Mouse (Mus musculus): ENCODE measurements at regions not wholly inside any gene's neighbourhood (a gene's known extent, or its start where the extent isn't known, plus 50 kb on each side); places are given as distances from the start of the nearest gene placed in this dataset.
"Not testable (repeated sequence)": the region's sequence is repeated elsewhere in the genome, so short reads cannot be mapped to it uniquely, and the experiment has no call there.

DNA sequence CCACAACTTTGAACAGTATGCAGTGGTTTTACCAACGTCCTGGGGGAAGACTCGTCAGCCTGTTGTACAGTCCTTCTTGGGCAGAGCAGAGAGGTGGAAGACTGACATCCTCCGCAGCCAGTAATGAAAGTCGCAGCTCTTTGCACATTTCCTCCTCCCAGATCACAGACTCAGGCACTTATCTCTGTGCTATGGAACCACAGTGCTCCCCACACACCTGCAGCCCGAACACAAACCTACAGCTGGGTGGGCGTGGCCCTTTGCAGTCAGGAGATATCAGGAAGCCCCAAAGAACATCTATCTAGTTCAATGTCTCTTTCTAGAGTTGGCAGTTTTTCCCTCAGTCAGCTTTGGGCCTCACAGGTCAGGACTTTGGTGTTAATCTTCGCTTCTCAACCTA lies 524.0 kb downstream of the Dad1 start:
- H3K9me3 ChIP-seq (ENCODE audit: control insufficient read depth, insufficient read depth, low read depth, low read length); H3K9ac ChIP-seq (ENCODE audit: insufficient read depth, low read depth, low read length, poor library complexity, severe bottlenecking); H3K4me1 ChIP-seq (ENCODE audit: control insufficient read depth in 2 of 2, insufficient read depth in 2 of 2, low read length in 2 of 2, poor library complexity in 1 of 2); H3K27ac ChIP-seq (ENCODE audit: insufficient read depth, low read depth, low read length, poor library complexity, severe bottlenecking); H3K36me3 ChIP-seq (ENCODE audit: control insufficient read depth, insufficient read depth, low read length, poor library complexity, severe bottlenecking); DNase-seq (ENCODE audit: low read depth, low spot score); H3K4me3 ChIP-seq (ENCODE audit: insufficient read depth in 1 of 2, low read depth in 1 of 2, low read length in 2 of 2, poor library complexity in 1 of 2, severe bottlenecking in 1 of 2): not testable (repeated sequence)
- in situ Hi-C loops (cut with MboI; ENCODE audit: low sequenced_read_pairs in 2 of 2, unreplicated experiment in 2 of 2) = loop anchor here in 1 of 2 experiments (25.0 kb wide), 1 partner anchor 393 kb away; no protein-coding TSS in a partner anchor

DNA sequence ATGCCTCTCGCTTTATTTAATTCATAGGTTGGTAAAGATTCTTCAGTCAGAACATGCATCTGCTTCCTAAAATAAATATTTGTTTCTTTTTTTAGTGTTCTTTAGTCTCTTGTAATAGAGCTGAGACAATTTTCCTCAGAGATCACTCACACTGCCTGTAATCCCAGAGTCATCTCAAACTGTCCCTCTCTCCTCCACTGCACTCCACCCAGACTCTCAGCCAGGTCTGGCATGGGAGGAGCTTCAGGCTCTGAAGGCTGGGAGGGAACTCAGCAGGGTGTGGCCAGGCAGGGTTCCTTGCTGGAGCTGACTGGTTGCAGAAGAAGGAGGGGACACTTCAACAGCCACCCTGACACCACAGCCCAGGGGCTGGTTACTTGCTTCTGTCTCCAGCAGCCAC lies 524.8 kb downstream of the Dad1 start:
- not testable (repeated sequence) for H3K9me3 ChIP-seq (ENCODE audit: control insufficient read depth, insufficient read depth, low read depth, low read length); DNase-seq (ENCODE audit: low read depth, low spot score); H3K4me3 ChIP-seq (ENCODE audit: insufficient read depth in 1 of 2, low read depth in 1 of 2, low read length in 2 of 2, poor library complexity in 1 of 2, severe bottlenecking in 1 of 2); H3K4me1 ChIP-seq (ENCODE audit: control insufficient read depth in 2 of 2, insufficient read depth in 2 of 2, low read length in 2 of 2, poor library complexity in 1 of 2); H3K36me3 ChIP-seq (ENCODE audit: control insufficient read depth, insufficient read depth, low read length, poor library complexity, severe bottlenecking); H3K9ac ChIP-seq (ENCODE audit: insufficient read depth, low read depth, low read length, poor library complexity, severe bottlenecking); H3K27ac ChIP-seq (ENCODE audit: insufficient read depth, low read depth, low read length, poor library complexity, severe bottlenecking)
- in situ Hi-C loops (cut with MboI; ENCODE audit: low sequenced_read_pairs in 2 of 2, unreplicated experiment in 2 of 2) = loop anchor here in 1 of 2 experiments (25.0 kb wide), 1 partner anchor 392 kb away; no protein-coding TSS in a partner anchor

DNA sequence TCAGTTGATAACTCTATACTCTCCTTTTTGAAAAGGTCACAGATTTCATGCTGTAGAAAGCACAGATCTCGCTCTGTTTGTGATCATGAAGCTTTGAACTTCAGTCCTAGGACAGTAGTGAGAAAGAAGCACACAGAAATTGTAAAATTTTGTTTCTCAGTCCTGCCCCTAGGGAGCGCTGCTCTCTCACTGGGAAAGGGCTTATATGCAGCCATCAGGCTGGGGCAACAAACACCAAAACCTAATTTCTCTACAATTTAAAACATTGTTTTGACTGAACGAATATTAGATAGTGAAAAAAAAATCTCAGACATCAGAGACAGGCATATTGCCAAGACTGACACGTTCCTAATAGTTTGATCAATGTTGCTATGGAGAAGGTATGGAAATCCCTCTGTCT lies 527.0 kb downstream of the Dad1 start:
- not testable (repeated sequence) for H3K4me3 ChIP-seq (ENCODE audit: insufficient read depth in 1 of 2, low read depth in 1 of 2, low read length in 2 of 2, poor library complexity in 1 of 2, severe bottlenecking in 1 of 2); H3K36me3 ChIP-seq (ENCODE audit: control insufficient read depth, insufficient read depth, low read length, poor library complexity, severe bottlenecking); H3K9me3 ChIP-seq (ENCODE audit: control insufficient read depth, insufficient read depth, low read depth, low read length); H3K27ac ChIP-seq (ENCODE audit: insufficient read depth, low read depth, low read length, poor library complexity, severe bottlenecking); H3K4me1 ChIP-seq (ENCODE audit: control insufficient read depth in 2 of 2, insufficient read depth in 2 of 2, low read length in 2 of 2, poor library complexity in 1 of 2); DNase-seq (ENCODE audit: low read depth, low spot score); H3K9ac ChIP-seq (ENCODE audit: insufficient read depth, low read depth, low read length, poor library complexity, severe bottlenecking)
- in situ Hi-C loops (cut with MboI; ENCODE audit: low sequenced_read_pairs in 2 of 2, unreplicated experiment in 2 of 2) = loop anchor here in 1 of 2 experiments (25.0 kb wide), 1 partner anchor 390 kb away; no protein-coding TSS in a partner anchor

DNA sequence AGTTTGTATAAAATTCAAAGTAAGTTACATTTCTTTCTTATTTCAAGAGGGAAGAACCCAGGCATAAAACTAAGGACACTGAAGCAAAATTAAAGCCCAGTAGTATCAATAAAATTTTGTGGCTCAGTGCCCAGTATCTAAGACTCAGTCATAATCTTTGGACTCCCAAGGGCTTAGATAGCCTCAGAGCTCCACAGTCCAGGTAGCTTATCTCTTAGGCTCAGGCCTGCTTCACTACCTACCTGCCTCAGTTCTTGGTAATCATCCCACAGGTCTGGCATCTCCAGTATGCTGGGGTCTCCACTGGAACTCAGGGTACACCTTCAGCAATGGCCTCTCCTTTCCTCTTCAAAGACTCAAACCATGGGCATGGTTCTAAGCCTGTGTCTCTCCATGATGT lies 530.3 kb downstream of the Dad1 start:
- H3K9ac ChIP-seq (ENCODE audit: insufficient read depth, low read depth, low read length, poor library complexity, severe bottlenecking); H3K27ac ChIP-seq (ENCODE audit: insufficient read depth, low read depth, low read length, poor library complexity, severe bottlenecking); H3K4me3 ChIP-seq (ENCODE audit: insufficient read depth in 1 of 2, low read depth in 1 of 2, low read length in 2 of 2, poor library complexity in 1 of 2, severe bottlenecking in 1 of 2); DNase-seq (ENCODE audit: low read depth, low spot score); in situ Hi-C loops (cut with MboI; ENCODE audit: low sequenced_read_pairs in 2 of 2, unreplicated experiment in 2 of 2); H3K4me1 ChIP-seq (ENCODE audit: control insufficient read depth in 2 of 2, insufficient read depth in 2 of 2, low read length in 2 of 2, poor library complexity in 1 of 2); H3K36me3 ChIP-seq (ENCODE audit: control insufficient read depth, insufficient read depth, low read length, poor library complexity, severe bottlenecking); H3K9me3 ChIP-seq (ENCODE audit: control insufficient read depth, insufficient read depth, low read depth, low read length): not testable (repeated sequence)

DNA sequence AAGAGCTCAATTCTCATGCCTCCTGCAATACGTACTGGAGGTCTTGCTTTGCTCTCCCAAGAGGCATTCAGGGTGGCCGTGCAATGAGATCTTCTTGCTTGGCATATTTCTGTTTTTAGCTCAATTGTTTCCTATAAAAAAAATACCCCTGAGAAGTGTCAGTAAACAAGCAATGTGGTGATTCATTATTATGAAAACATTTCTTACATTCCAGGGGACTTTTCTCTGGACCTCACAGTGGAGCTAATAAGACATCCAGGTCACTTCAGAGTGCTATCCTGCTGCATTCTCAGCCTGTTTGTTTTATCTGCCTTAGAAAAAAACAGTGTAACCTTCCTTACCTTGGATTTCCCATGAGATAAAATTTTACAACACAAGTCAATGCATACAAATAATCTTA lies 532.0 kb downstream of the Dad1 start:
- in situ Hi-C loops (cut with MboI; ENCODE audit: low sequenced_read_pairs in 2 of 2, unreplicated experiment in 2 of 2); H3K9me3 ChIP-seq (ENCODE audit: control insufficient read depth, insufficient read depth, low read depth, low read length); H3K9ac ChIP-seq (ENCODE audit: insufficient read depth, low read depth, low read length, poor library complexity, severe bottlenecking); H3K4me3 ChIP-seq (ENCODE audit: insufficient read depth in 1 of 2, low read depth in 1 of 2, low read length in 2 of 2, poor library complexity in 1 of 2, severe bottlenecking in 1 of 2); DNase-seq (ENCODE audit: low read depth, low spot score); H3K36me3 ChIP-seq (ENCODE audit: control insufficient read depth, insufficient read depth, low read length, poor library complexity, severe bottlenecking); H3K27ac ChIP-seq (ENCODE audit: insufficient read depth, low read depth, low read length, poor library complexity, severe bottlenecking); H3K4me1 ChIP-seq (ENCODE audit: control insufficient read depth in 2 of 2, insufficient read depth in 2 of 2, low read length in 2 of 2, poor library complexity in 1 of 2): not testable (repeated sequence)

DNA sequence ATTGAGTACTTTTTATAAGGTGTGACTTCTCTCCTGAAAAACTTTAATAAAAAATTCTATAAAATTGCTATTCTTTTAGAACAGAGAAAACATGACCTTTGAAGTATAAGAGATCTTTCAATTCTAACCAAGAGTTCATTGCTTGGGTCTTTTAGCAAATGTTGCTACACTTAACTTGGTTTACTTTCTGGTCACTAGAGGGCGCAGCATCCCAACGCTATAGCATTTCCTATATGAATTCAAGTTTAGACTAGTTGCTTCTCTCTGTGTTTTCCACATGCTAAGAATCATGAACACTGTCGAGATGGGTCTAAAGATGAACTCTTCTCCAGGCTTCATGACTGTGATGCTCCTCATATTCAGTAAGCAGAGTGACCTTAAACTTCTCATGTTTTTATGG lies 544.3 kb downstream of the Dad1 start:
- DNase-seq (ENCODE audit: low read depth, low spot score); in situ Hi-C loops (cut with MboI; ENCODE audit: low sequenced_read_pairs in 2 of 2, unreplicated experiment in 2 of 2); H3K36me3 ChIP-seq (ENCODE audit: control insufficient read depth, insufficient read depth, low read length, poor library complexity, severe bottlenecking): not testable (repeated sequence)

DNA sequence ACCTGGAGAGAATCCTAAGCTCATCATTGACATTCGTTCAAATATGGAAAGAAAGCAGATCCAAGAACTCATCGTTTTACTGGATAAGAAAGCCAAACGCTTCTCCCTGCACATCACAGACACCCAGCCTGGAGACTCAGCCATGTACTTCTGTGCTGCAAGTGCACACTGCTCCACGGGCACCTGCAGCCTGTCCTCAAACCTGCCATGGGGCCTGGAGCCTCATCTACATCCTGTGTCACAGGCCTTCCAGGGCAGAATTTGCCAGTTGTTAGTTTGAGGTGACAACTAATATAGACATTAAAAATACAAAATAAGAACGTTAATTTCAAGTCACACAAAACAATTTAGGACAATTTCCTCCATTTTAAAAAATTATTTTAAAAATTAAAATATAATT lies 549.6 kb downstream of the Dad1 start:
- H3K4me1 ChIP-seq (ENCODE audit: control insufficient read depth in 2 of 2, insufficient read depth in 2 of 2, low read length in 2 of 2, poor library complexity in 1 of 2); H3K27ac ChIP-seq (ENCODE audit: insufficient read depth, low read depth, low read length, poor library complexity, severe bottlenecking); H3K4me3 ChIP-seq (ENCODE audit: insufficient read depth in 1 of 2, low read depth in 1 of 2, low read length in 2 of 2, poor library complexity in 1 of 2, severe bottlenecking in 1 of 2); DNase-seq (ENCODE audit: low read depth, low spot score); H3K9me3 ChIP-seq (ENCODE audit: control insufficient read depth, insufficient read depth, low read depth, low read length); in situ Hi-C loops (cut with MboI; ENCODE audit: low sequenced_read_pairs in 2 of 2, unreplicated experiment in 2 of 2); H3K36me3 ChIP-seq (ENCODE audit: control insufficient read depth, insufficient read depth, low read length, poor library complexity, severe bottlenecking); H3K9ac ChIP-seq (ENCODE audit: insufficient read depth, low read depth, low read length, poor library complexity, severe bottlenecking): not testable (repeated sequence)

More for the DNA sequence above, 544.3 kb downstream of the Dad1 start:
- not testable (repeated sequence) for H3K4me1 ChIP-seq (ENCODE audit: control insufficient read depth in 2 of 2, insufficient read depth in 2 of 2, low read length in 2 of 2, poor library complexity in 1 of 2); H3K9me3 ChIP-seq (ENCODE audit: control insufficient read depth, insufficient read depth, low read depth, low read length); H3K4me3 ChIP-seq (ENCODE audit: insufficient read depth in 1 of 2, low read depth in 1 of 2, low read length in 2 of 2, poor library complexity in 1 of 2, severe bottlenecking in 1 of 2); H3K9ac ChIP-seq (ENCODE audit: insufficient read depth, low read depth, low read length, poor library complexity, severe bottlenecking); H3K27ac ChIP-seq (ENCODE audit: insufficient read depth, low read depth, low read length, poor library complexity, severe bottlenecking)

DNA sequence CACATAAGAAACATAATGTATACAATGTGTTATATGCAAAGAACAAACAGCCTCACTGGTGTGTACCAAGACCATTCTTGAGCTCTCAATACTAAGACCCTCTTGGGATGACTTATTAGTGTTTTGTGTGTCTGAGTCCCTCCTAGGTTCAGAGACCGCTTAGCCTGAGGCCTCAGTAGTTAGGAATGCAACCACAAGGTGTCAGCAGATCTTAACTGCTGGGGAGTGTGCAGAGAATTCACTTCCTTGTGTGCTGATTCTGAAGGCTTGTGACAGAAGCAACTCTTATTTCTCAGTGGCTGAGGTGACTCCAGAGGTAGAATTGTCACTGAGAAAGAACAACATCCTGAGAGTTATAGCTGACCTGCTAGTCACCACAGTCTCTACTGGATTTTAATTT lies 550.3 kb downstream of the Dad1 start:
- DNase-seq (ENCODE audit: low read depth, low spot score); in situ Hi-C loops (cut with MboI; ENCODE audit: low sequenced_read_pairs in 2 of 2, unreplicated experiment in 2 of 2); H3K27ac ChIP-seq (ENCODE audit: insufficient read depth, low read depth, low read length, poor library complexity, severe bottlenecking); H3K4me3 ChIP-seq (ENCODE audit: insufficient read depth in 1 of 2, low read depth in 1 of 2, low read length in 2 of 2, poor library complexity in 1 of 2, severe bottlenecking in 1 of 2); H3K9ac ChIP-seq (ENCODE audit: insufficient read depth, low read depth, low read length, poor library complexity, severe bottlenecking); H3K36me3 ChIP-seq (ENCODE audit: control insufficient read depth, insufficient read depth, low read length, poor library complexity, severe bottlenecking); H3K4me1 ChIP-seq (ENCODE audit: control insufficient read depth in 2 of 2, insufficient read depth in 2 of 2, low read length in 2 of 2, poor library complexity in 1 of 2); H3K9me3 ChIP-seq (ENCODE audit: control insufficient read depth, insufficient read depth, low read depth, low read length): not testable (repeated sequence)

DNA sequence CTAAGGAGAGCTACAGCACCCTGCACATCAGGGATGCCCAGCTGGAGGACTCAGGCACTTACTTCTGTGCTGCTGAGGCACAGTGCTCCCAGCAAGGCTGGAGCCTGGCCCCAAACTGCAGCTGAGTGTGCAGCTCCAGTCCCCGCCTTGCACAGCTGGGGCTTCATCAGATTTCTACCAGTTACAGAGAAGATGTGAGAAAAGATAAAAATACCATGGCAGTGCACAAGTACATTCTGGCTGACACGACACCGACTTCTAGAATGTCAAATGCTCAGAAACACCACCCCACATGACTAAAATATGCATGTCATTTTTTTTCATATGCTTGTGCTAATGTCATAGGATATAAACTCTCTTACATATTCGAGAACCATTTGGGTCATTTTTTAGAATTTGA lies 569.8 kb downstream of the Dad1 start:
- in situ Hi-C loops (cut with MboI; ENCODE audit: low sequenced_read_pairs in 2 of 2, unreplicated experiment in 2 of 2); DNase-seq (ENCODE audit: low read depth, low spot score); H3K4me3 ChIP-seq (ENCODE audit: insufficient read depth in 1 of 2, low read depth in 1 of 2, low read length in 2 of 2, poor library complexity in 1 of 2, severe bottlenecking in 1 of 2); H3K27ac ChIP-seq (ENCODE audit: insufficient read depth, low read depth, low read length, poor library complexity, severe bottlenecking); H3K36me3 ChIP-seq (ENCODE audit: control insufficient read depth, insufficient read depth, low read length, poor library complexity, severe bottlenecking); H3K4me1 ChIP-seq (ENCODE audit: control insufficient read depth in 2 of 2, insufficient read depth in 2 of 2, low read length in 2 of 2, poor library complexity in 1 of 2); H3K9ac ChIP-seq (ENCODE audit: insufficient read depth, low read depth, low read length, poor library complexity, severe bottlenecking); H3K9me3 ChIP-seq (ENCODE audit: control insufficient read depth, insufficient read depth, low read depth, low read length): not testable (repeated sequence)

Data from ES-E14 (cell line).